Mouse (Mus musculus) megakaryocyte, embryonic 14.5 days (primary cell): ENCODE measurements around the gene Hist1h2ba. TPM values are rescaled to one million over a fixed set of nuclear protein-coding genes. Genes with fewer than 3 reads are reported as not detected.

Source experiments
- H3K27me3 ChIP-seq: replicated peaks from 2 replicates; pipeline ENCODE3; 2012; ENCODE audit warnings: inconsistent platforms
- H3K36me3 ChIP-seq: replicated peaks from 2 replicates; pipeline ENCODE3; 2012; ENCODE audit warnings: low read length, inconsistent platforms, mixed read lengths
- H3K4me1 ChIP-seq: 2 replicates; pipeline ENCODE4 v1.6.1; 2012; ENCODE audit warnings: inconsistent platforms
- H3K4me3 ChIP-seq: replicated peaks from 2 replicates; pipeline ENCODE3; 2012; ENCODE audit warnings: moderate library complexity, mild to moderate bottlenecking, inconsistent platforms
- H3K9me3 ChIP-seq: 2 replicates; pipeline ENCODE4 v1.6.1; 2012; ENCODE audit warnings: inconsistent platforms
- FLI1 ChIP-seq: IDR thresholded peaks from 2 replicates; pipeline ENCODE4 v1.6.1; 2012; ENCODE audit warnings: low read length, inconsistent platforms, mixed read lengths
- GATA1 ChIP-seq: IDR thresholded peaks from 3 replicates; pipeline ENCODE4 v1.6.1; 2012; ENCODE audit warnings: mixed read lengths, low read length, inconsistent platforms, borderline replicate concordance
- polyA plus RNA-seq: library from polyadenylated mRNA; stranded (reverse); fragments of >175 nt; gene quantifications from 2 replicates; pipeline ENCODE4 v1.2.3, GENCODE M21; 2012; ENCODE audit warnings: low replicate concordance; ENCODE audit not compliant: insufficient read depth

Gene Hist1h2ba
- polyA plus RNA-seq, 1 experiment, result not detected

- Histone ChIP-seq H3K4me3 (no peak overlapping the region), H3K4me1 (peaks cover 3% of the 10 kb centered on the region)
- TF ChIP-seq FLI1, result no peak
- no peak for TF ChIP-seq GATA1
These were observed 4.7 kb upstream of the Hist1h2ba start for GRCm38 (mm10) chr13:23938699-23939098.

GRCm38 (mm10) chr13:23934211-23934520 lies 210 bp upstream of the Hist1h2ba start, which contains the start of gene Hist1h2aa:
TSS of gene Hist1h2aa (plus strand) at chr13:23934462.
- Histone ChIP-seq H3K36me3 (no peaks in the 10 kb centered on the region), H3K4me3 (no peak within 1 kb of the TSS)
- TF ChIP-seq FLI1 (no peak), GATA1 (no peak)

More at GRCm38 (mm10) chr13:23938699-23939098, 4.7 kb upstream of the Hist1h2ba start:
- H3K9me3 ChIP-seq, result peaks cover 10% of the 10 kb centered on the region
- H3K27me3 ChIP-seq, result peaks cover 8% of the 10 kb centered on the region
- H3K36me3 ChIP-seq, result no peaks in the 10 kb centered on the region

GRCm38 (mm10) chr13:23930904-23931303 lies 3.1 kb downstream of the Hist1h2ba start:
- Histone ChIP-seq H3K27me3 (peaks cover 4% of the 10 kb centered on the region), H3K9me3 (peaks cover 13% of the 10 kb centered on the region), H3K4me1 (peaks cover 8% of the 10 kb centered on the region; the same call in 1 of the 2 replicates), H3K4me3 (no peak overlapping the region), H3K36me3 (no peaks in the 10 kb centered on the region)
- TF ChIP-seq FLI1, result no peak
- no peak for TF ChIP-seq GATA1

More at GRCm38 (mm10) chr13:23934211-23934520, 210 bp upstream of the Hist1h2ba start, which contains the start of gene Hist1h2aa:
- no peaks in the 10 kb centered on the region for H3K4me1 ChIP-seq
- peaks cover 13% of the 10 kb centered on the region for H3K9me3 ChIP-seq
- peaks cover 4% of the 10 kb centered on the region for H3K27me3 ChIP-seq

GRCm38 (mm10) chr13:23930461-23930860 lies 3.5 kb downstream of the Hist1h2ba start:
- peaks cover 4% of the 10 kb centered on the region for H3K27me3 ChIP-seq
- H3K9me3 ChIP-seq, result peaks cover 13% of the 10 kb centered on the region
- TF ChIP-seq FLI1, result no peak
- TF ChIP-seq GATA1, result no peak
- H3K36me3 ChIP-seq, result no peaks in the 10 kb centered on the region
- no peak overlapping the region for H3K4me3 ChIP-seq
- peaks cover 8% of the 10 kb centered on the region; the same call in 1 of the 2 replicates for H3K4me1 ChIP-seq

GRCm38 (mm10) chr13:23928637-23929036 lies 5.3 kb downstream of the Hist1h2ba start:
- H3K27me3 ChIP-seq, result no peaks in the 10 kb centered on the region
- TF ChIP-seq GATA1, result no peak
- TF ChIP-seq FLI1, result no peak
- no peak overlapping the region for H3K4me3 ChIP-seq
- H3K4me1 ChIP-seq, result peaks cover 10% of the 10 kb centered on the region
- no peaks in the 10 kb centered on the region for H3K36me3 ChIP-seq
- H3K9me3 ChIP-seq, result peaks cover 2% of the 10 kb centered on the region; the same call in 1 of the 2 replicates

- Histone ChIP-seq H3K4me3 (no peak overlapping the region), H3K27me3 (no peaks in the 10 kb centered on the region), H3K36me3 (no peaks in the 10 kb centered on the region), H3K9me3 (no peaks in the 10 kb centered on the region), H3K4me1 (peaks cover 12% of the 10 kb centered on the region)
- no peak for TF ChIP-seq GATA1
- TF ChIP-seq FLI1, result no peak
These were observed 8.2 kb downstream of the Hist1h2ba start for GRCm38 (mm10) chr13:23925792-23926191.

- Histone ChIP-seq H3K4me3 (no peak overlapping the region), H3K27me3 (no peaks in the 10 kb centered on the region), H3K9me3 (no peaks in the 10 kb centered on the region), H3K36me3 (no peaks in the 10 kb centered on the region), H3K4me1 (peaks cover 54% of the 10 kb centered on the region)
- TF ChIP-seq GATA1, result no peak
These were observed 16.3 kb downstream of the Hist1h2ba start for GRCm38 (mm10) chr13:23917674-23918073.

- Histone ChIP-seq H3K4me1 (peaks cover 64% of the 10 kb centered on the region), H3K4me3 (no peak overlapping the region), H3K27me3 (no peaks in the 10 kb centered on the region), H3K9me3 (no peaks in the 10 kb centered on the region), H3K36me3 (no peaks in the 10 kb centered on the region)
- no peak for TF ChIP-seq FLI1
- TF ChIP-seq GATA1, result no peak
These were observed 17.8 kb downstream of the Hist1h2ba start for GRCm38 (mm10) chr13:23916132-23916531.

GRCm38 (mm10) chr13:23914376-23915167 lies 19.4 kb downstream of the Hist1h2ba start, which contains the start of gene Slc17a4:
TSS of gene Slc17a4 (minus strand) at chr13:23915009.
- TF ChIP-seq FLI1, result no peak
- TF ChIP-seq GATA1, result no peak
- H3K36me3 ChIP-seq, result no peaks in the 10 kb centered on the region
- no peaks in the 10 kb centered on the region for H3K27me3 ChIP-seq
- H3K4me3 ChIP-seq, result peak within 1 kb of the TSS; percentile 51
- no peaks in the 10 kb centered on the region for H3K9me3 ChIP-seq
- H3K4me1 ChIP-seq, result peaks cover 79% of the 10 kb centered on the region

GRCm38 (mm10) chr13:23913791-23914306 lies 20.1 kb downstream of the Hist1h2ba start:
- H3K27me3 ChIP-seq, result no peaks in the 10 kb centered on the region
- H3K4me3 ChIP-seq, result peak overlapping the region; percentile 51
- peaks cover 84% of the 10 kb centered on the region for H3K4me1 ChIP-seq
- no peaks in the 10 kb centered on the region for H3K36me3 ChIP-seq
- H3K9me3 ChIP-seq, result no peaks in the 10 kb centered on the region
- TF ChIP-seq FLI1 (no peak), GATA1 (peak; percentile 69; the same call in 1 of the 3 replicates)
